Mouse (Mus musculus) brain, adult 2 months (tissue): ENCODE data around the gene Col4a3bp.
A peak's percentile ranks its signal among the peaks of the same experiment; 100 is the strongest.

Experiments used
- DNase-seq: peaks from one replicate; pipeline ENCODE4 v3.0.0; 2011; ENCODE audit warnings: low read depth, low spot score

Gene Col4a3bp

DNA sequence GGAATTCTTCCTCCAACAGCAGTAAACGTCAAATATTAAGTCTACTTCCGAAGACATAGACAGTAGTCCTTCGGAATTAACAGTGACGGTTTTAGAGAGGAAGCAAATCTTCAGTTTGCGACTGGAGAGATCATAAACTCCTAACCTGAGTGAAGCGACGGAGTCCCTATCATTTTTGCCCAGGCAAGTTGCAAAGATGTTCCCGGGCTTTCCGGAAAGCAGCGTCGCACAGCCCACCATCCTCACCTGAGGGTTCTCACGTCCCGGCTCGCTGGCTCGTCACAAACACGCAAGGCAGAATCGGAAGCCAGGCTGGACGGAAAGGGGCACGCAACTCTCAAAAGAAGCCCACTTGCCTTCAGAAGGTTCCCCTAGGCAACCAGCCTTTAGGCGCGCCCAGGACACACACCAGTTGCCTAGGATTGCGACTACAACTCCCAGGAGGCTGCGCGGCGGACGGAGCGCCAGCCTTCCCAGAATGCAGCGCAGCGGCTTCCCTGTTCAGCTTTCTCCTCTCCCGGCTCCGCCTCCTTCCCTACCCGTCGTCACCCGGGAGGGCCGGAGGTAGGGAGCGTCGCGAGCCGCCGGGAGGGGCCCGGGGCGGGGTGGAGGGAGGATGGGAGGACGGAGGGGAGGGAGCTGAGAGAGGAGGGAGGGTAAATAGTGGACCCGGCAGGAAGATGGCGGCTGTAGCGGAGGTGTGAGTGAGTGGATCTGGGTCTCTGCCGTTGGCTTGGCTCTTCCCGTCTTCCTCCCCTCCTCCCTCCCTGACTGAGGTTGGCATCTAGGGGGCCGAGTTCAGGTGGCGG lies at the start of gene Col4a3bp, which contains the start of gene Polk:
TSS of gene Col4a3bp (plus strand) at position 538 of the 809 bp plus-strand sequence.
TSS of gene Polk (minus strand) at position 499 of the 809 bp plus-strand sequence.
- peak; percentile 99 for DNase-seq

DNA sequence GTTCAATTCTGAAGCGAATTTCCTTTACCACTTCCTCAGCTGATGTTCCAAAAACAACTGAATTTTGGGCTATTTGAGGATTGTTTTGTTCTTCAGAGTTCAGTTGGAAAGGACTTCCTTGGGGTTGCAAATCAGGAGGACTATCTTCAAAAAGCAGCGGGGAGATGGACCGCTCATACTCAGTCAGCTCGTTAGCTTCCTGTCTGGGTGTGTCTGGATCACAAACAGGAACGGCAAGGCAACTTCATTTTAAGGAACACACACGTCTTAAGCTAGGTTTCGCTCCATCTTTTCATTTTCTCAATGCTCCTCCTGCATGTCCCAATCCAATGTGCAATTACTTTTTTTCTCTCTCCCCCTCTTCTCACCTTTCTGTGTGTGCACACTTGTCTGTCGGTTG lies 45.8 kb upstream of the Col4a3bp start:
- DNase-seq: no peak

- DNase-seq: no peak
These were observed 42.5 kb upstream of the Col4a3bp start for GRCm38 (mm10) chr13:96499891-96500290.

- DNase-seq: no peak
These were observed 36.8 kb upstream of the Col4a3bp start for GRCm38 (mm10) chr13:96505661-96506060.

- no peak for DNase-seq
These were observed 36.1 kb upstream of the Col4a3bp start for GRCm38 (mm10) chr13:96506313-96506712.

DNA sequence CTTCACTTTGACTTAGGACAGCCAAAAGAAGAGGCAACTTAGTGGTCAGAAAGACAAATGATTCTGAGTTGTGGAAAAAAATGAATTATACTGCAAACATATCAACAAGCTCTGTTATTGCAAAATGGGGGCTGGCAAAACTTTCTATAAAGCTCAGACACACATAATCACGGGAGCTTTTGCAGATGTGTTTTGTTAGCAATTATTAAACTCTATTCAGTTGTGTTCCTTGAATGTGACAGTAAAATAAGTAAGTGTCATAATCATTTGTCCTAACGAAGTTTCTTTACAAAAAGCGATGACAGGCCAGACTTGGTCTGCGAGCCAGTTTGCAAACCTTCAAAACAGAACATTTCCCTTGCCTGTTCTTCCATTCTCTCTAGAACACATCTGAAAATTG lies 34.9 kb upstream of the Col4a3bp start:
- DNase-seq: no peak

DNA sequence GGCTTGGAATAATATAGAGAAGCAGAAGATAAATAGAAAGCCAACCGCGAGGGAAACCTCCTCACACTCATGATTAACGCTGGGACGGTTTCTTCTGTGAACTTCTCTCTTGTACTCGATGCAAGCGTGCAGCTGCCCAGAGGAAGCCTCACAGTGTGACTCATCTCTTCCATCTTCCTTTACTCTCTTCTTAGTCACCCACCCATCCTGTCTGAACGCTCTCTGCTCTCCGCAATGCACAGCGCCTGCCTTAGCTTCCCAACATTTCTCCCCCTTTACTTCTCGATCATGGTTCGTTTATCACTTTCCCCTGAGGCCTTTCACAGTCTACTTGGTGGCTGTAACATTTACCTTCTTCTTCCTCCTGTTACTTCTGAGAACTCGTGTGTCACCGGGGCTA lies 31.8 kb upstream of the Col4a3bp start:
- peak; percentile 80 for DNase-seq

- no peak for DNase-seq
These were observed 31.2 kb upstream of the Col4a3bp start for GRCm38 (mm10) chr13:96511262-96511661.

- DNase-seq: peak; percentile 11
These were observed 30.5 kb upstream of the Col4a3bp start for GRCm38 (mm10) chr13:96511893-96512292.

DNA sequence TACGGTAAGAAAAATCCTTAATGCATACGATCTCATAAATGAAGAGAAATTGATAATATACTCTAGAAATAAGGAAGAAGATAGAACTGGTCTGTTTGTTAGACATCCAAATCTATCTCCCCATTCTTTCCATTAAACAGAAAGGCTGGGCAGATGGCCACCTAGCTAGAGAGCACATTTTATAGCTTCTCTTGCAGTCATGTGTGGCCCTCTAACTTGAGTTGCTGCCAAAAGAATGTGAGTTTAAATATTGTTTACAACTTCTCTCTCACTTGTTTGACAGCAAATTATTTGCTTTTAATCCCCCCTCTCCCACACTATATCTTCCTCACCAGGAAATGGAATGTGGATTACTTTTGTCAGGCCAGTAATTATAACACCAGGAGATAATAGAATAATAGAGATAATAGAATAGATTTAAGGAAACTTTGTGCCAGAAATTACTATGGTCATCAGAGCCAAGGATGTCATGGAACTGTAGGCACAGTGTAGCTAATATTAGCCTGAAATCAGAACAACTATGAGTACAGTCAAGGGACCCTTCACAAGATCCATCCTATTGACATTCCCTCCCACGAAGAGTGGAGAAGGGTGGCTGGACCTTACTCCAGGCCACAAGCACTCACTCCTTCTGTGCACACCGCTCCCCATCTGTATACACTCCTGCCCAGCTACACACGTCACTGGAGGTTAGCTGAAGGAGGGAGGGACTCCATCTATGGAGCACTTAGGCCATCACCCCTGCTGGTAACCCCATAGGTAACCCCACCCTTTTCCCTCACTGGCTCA lies 28.1 kb upstream of the Col4a3bp start:
- no peak for DNase-seq

GRCm38 (mm10) chr13:96516249-96516648 lies 26.2 kb upstream of the Col4a3bp start:
- no peak for DNase-seq

DNA sequence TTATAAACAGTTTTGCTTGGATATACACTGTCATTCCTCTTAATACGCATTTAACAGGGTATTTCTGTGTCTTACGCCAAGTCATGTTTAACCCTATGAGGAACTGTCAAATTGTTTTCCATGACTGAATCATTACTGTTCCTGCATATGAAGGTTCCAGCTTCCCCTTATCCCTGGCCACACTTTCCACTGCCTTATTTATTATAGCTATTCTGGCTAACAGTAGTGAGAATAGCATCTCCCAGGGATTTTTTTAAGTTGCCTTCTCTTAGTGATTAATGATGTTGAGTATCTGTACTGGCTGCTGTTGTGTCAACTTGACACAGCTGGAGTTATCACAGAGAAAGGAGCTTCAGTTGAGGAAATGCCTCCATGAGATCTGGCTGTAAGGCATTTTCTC lies 25.1 kb upstream of the Col4a3bp start:
- no peak for DNase-seq

- DNase-seq: no peak
These were observed 21.1 kb upstream of the Col4a3bp start for GRCm38 (mm10) chr13:96521294-96521693.

DNA sequence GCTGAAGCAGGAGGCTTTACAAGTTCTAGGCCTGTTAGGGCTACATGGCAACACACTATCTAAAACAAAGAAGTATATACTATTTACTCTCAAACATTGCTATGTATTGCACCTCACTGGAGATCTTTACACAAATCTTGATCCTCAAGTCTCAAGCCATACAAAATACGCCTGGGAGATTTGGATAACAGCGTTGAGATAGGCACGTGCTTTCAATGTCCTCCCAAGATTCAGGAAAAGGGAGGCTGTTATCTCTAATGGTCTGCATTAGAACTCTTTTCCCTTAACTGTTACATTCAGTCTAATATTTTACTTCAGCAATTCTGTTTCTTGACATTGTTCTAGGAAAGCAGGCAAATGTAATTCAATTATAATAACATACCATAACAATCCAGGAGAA lies 15.4 kb upstream of the Col4a3bp start:
- no peak for DNase-seq

- DNase-seq: no peak
These were observed 14.6 kb upstream of the Col4a3bp start for GRCm38 (mm10) chr13:96527856-96528255.

GRCm38 (mm10) chr13:96528776-96529175 lies 13.6 kb upstream of the Col4a3bp start:
- DNase-seq: no peak

GRCm38 (mm10) chr13:96529542-96529941 lies 12.9 kb upstream of the Col4a3bp start:
- no peak for DNase-seq

GRCm38 (mm10) chr13:96530064-96530463 lies 12.4 kb upstream of the Col4a3bp start:
- DNase-seq: no peak

DNA sequence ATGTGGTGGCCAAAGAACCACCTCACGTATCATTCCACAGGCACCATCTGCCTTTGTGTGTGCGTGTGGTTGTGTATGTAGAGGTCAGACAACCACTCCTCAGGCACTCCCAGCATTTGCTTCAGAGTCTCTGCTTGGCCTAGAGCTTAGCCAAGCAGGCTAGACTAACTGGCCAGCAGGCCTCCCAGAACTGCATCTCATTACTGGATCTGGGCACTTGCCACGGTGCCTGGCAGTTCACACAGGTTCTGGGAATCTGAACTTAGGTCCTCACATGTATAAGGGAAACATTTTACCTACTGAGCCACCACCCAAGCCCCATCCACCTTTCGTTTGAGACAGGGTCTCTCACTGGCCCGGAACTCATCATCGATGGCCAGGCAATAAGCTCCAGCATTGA lies 10.2 kb upstream of the Col4a3bp start:
- no peak for DNase-seq

GRCm38 (mm10) chr13:96533742-96534141 lies 8.7 kb upstream of the Col4a3bp start:
- no peak for DNase-seq

DNA sequence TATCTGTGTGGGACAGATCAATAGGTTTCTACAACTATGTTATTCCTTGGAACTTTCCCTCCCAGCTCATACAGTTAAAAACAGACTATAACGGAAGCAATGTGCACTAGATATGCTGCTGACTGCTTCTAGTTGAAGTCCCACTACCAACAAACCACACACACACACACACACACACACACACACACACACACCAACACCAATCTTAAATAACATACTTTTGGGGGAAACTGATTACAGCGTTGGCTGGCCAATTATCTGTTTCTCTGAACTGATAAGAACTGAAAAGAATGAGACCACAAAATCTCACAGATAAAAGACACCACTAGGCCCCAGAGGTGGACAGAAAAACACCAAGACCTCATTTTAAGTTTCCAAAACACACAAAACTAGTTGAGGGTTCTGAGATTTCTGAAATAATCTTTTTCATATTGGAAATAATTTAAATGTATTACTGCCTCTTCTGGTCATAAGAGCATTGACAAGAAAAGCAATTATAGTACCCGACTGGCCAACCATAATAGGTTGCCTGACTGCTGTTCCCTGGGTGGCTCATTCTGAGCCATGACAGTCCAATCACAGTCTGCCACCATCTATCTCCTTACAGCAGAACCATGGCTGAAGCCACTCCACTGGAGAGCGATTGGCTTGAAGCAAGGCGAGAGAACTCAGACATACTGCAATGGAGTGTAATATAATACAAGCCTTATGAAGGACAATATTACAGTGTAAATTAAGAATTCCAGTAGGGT lies 5.4 kb upstream of the Col4a3bp start:
- no peak for DNase-seq

GRCm38 (mm10) chr13:96538103-96538502 lies 4.3 kb upstream of the Col4a3bp start:
- DNase-seq: no peak
